Mouse (Mus musculus): Measurements from ENCODE around the gene Pdzk1. TPM values are rescaled to one million over a fixed set of nuclear protein-coding genes. Genes with fewer than 3 reads are reported as not detected.

The Pdzk1 gene
- total RNA-seq (2023), result not detected

DNA sequence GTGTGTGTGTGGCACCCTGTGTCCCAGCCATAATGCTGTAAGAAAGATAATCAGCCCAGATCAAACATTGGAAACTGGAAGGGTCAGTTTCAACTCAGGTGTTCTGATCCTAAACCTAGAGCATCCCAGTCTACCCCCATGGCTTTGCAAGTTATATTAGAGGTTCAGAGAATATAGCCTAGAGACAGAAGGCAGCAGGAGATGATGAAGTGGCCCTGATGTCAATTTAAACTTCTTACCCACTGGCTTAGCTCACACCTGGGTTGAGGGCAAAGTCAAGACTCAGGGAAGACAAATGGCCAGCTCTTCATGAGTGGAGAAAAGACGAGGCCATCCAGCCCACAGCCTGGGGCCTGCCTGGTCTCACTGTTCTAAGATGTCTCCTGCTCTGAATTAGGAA, at the start of gene Pdzk1, which contains the start of gene Cd160:
Pdzk1 (plus strand) TSS at position 301 of the 400 bp plus-strand sequence.
Cd160 (minus strand) TSS at position 368 of the 400 bp plus-strand sequence.

DNA sequence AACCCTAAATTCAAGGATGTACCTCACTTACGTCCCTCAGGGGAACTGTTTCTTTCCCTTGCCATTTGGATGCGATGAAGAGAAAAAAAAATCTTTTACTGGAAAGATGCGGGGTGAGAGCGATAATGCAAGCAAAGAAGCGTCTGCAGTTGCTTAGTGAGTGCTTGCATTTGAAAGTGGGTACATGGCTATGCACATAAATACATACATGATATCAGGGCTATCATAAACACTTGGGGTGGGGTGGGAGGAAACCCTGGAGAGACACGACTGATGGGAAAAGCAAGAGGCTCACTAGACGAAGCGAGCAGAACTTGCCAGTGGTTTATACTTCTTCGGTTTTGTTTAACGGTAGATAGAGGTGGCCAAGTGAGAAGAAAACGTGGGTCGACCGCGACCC, 75.3 kb downstream of the Pdzk1 start, which contains the start of gene Gja5:
Gja5 (plus strand) TSS at position 301 of the 400 bp plus-strand sequence.

DNA sequence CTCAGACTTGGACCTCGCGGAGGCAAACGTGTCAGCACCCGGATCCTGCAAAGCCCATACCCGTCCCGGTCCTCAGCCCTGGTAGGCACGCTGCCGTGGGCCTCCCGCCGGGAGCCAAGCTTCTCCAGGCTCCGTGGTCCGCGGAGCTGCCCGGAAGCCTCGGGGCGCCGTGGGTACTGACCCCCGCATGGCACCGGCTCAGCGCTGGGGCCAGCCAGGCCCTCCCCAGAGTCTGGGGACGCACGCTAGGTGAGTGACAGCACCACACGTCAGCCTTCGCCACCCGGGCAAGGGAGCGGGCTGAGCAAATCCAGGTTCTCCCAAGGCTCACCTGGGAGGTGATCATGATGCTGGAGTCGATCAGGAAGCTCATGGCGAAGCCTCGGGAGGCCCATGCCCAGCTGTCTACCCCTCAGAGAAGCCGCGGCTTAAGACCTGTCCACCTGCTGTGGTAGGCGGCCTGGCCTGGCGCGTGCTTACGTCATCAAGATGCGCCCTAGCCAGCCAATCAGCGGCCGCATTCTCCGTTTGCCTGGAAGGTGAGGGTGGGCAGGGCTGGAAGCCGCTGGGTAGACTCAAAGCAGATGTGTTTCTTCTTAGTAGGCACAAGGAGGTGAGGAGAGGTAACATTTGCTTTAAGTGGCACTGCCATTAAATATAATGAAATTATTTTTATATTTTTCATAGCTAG, 75.9 kb downstream of the Pdzk1 start, which contains the start of gene Gpr89:
Gpr89 (minus strand) TSS at position 496 of the 691 bp plus-strand sequence.

Other genes with a start within 250 kb of the Pdzk1 start
- 10 to 100 TPM; 26.4 to 27.8 TPM for gene Polr3gl, start 235.1 kb upstream of the Pdzk1 start, total RNA-seq (2023)
- gene Ankrd34a, start 232.6 kb upstream of the Pdzk1 start, total RNA-seq (2023), result not detected
- 1 to 10 TPM; 1.7 to 2.1 TPM for gene Lix1l, start 228.1 kb upstream of the Pdzk1 start, total RNA-seq (2023)
- gene Rbm8a, start 199.4 kb upstream of the Pdzk1 start, total RNA-seq (2023), result 10 to 100 TPM; 65.6 to 86.9 TPM
- 10 to 100 TPM; 27.2 to 27.4 TPM for gene Pex11b, start 193.9 kb upstream of the Pdzk1 start, total RNA-seq (2023)
- gene Gm42957, start 193.8 kb upstream of the Pdzk1 start, total RNA-seq (2023), result not detected
- gene Itga10, start 183.7 kb upstream of the Pdzk1 start, total RNA-seq (2023), result 1 to 10 TPM; 1.4 to 2.3 TPM
- not detected for gene Ankrd35, start 159.2 kb upstream of the Pdzk1 start, total RNA-seq (2023)
- 10 to 100 TPM; 30.4 to 43.8 TPM for gene Pias3, start 132.9 kb upstream of the Pdzk1 start, total RNA-seq (2023)
- 1 to 10 TPM; 3.1 to 3.5 TPM for gene Nudt17, start 120.7 kb upstream of the Pdzk1 start, total RNA-seq (2023)
- gene Polr3c, start 101.7 kb upstream of the Pdzk1 start, total RNA-seq (2023), result 10 to 100 TPM; 46.0 to 48.7 TPM
- gene Rnf115, start 101.6 kb upstream of the Pdzk1 start, total RNA-seq (2023), result 10 to 100 TPM; 68.7 to 72.3 TPM
- not detected for gene Cd160, start 67 bp downstream of the Pdzk1 start, total RNA-seq (2023)
- not detected for gene Gja5, start 75.4 kb downstream of the Pdzk1 start, total RNA-seq (2023)
- gene Gpr89, start 76.1 kb downstream of the Pdzk1 start, total RNA-seq (2023), result 10 to 100 TPM; 10.8 to 14.1 TPM
- gene Gja8, start 96.7 kb downstream of the Pdzk1 start, total RNA-seq (2023), result not detected

Measured in monocyte, adult 59 days (primary cell).